Mouse (Mus musculus): ENCODE measurements at regions not wholly inside any gene's neighbourhood (a gene's known extent, or its start where the extent isn't known, plus 50 kb on each side); places are given as distances from the start of the nearest gene placed in this dataset.

DNA sequence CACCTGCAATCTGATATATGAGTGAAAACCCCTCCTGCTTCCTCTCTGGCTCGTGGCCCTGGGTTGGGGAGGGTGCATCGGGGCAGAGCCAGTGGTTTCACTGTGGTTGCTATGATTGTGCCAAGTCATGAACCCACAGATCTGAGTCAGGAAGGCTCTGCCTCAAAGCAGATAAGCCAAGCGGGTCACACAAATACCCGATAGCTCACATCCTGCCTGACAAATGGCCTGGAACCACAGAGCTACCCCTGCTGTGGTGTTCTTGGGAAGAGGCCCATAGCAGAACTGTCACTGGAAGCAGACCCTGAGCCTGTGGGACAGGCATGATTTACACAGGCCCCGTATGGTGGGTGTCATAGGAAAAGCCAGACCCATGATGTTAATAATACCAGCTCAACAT lies 236.7 kb downstream of the Snx10 start:
- TF ChIP-seq POLR2A (IDR thresholded peaks at IDR 0.05; ENCODE audit: insufficient read depth, low read depth, low read length) (no peak), CTCF (IDR thresholded peaks at IDR 0.05; ENCODE audit: insufficient read depth, low read depth, low read length) (no peak)

Data from olfactory bulb, adult 2 months (tissue).